8 mouse cellular contexts compared by ENCODE assay signal in genomic region chr17:32492349-32492980, GRCm38 (mm10). TPM values are rescaled to one million over a fixed set of nuclear protein-coding genes. Genes with fewer than 3 reads are reported as not detected.
DNase-seq lines count a peak whose midpoint lies in the region; ATAC-seq and TF ChIP-seq lines count a peak whose summit lies in the region.

No protein-coding gene starts in this region.

- DNase-seq in adrenal gland, postnatal 25 days, result peak; percentile 28
- DNase-seq in forebrain, postnatal 0 days, result peak; percentile 56
- peak; percentile 44 for DNase-seq in hindbrain, postnatal 0 days (ENCODE audit: low spot score)
- peak; percentile 47 for DNase-seq in midbrain, postnatal 0 days (ENCODE audit: low spot score)
- DNase-seq in right cerebral cortex, postnatal 14 days, result no peak
- DNase-seq in right cerebral cortex, postnatal 36 days (ENCODE audit: low spot score in 2 of 2), result no peak

- H3K4me2 ChIP-seq in forebrain, postnatal 0 days (ENCODE audit: low read depth), result peak overlapping the region; percentile 47
- H3K4me2 ChIP-seq in hindbrain, postnatal 0 days (ENCODE audit: low read depth, low read length), result peak overlapping the region; percentile 43
- H3K4me2 ChIP-seq in liver, embryonic 12.5 days, result peak overlapping the region; percentile 68
- H3K4me2 ChIP-seq in midbrain, postnatal 0 days (ENCODE audit: low read depth, low read length, poor library complexity, severe bottlenecking), result peak overlapping the region; percentile 48

- ATAC-seq in CD4-positive, CD25-positive, alpha-beta regulatory T cell, adult 4 months, result peak; percentile 67
- ATAC-seq in forebrain, postnatal 0 days, result peak; percentile 77
- ATAC-seq in hindbrain, postnatal 0 days, result peak; percentile 73
- 0 out of 2 replicates have a peak, but pooled peaks have one; percentile 44 for ATAC-seq in liver, embryonic 12.5 days
- 0 out of 2 replicates have a peak, but pooled peaks have one; percentile 42 for ATAC-seq in midbrain, postnatal 0 days (ENCODE audit: low FRiP score)

- H3K4me1 ChIP-seq in forebrain, postnatal 0 days (ENCODE audit: insufficient read depth), result no peaks in the 10 kb centered on the region
- no peaks in the 10 kb centered on the region for H3K4me1 ChIP-seq in hindbrain, postnatal 0 days (ENCODE audit: insufficient read depth, low read length)
- peaks cover 6% of the 10 kb centered on the region; the same call in 1 of the 2 replicates for H3K4me1 ChIP-seq in liver, embryonic 12.5 days
- H3K4me1 ChIP-seq in midbrain, postnatal 0 days (ENCODE audit: insufficient read depth, low read length), result no peaks in the 10 kb centered on the region

- 9% methylated on average over 30 of the region's 30 CpGs for WGBS in forebrain, postnatal 0 days
- 12% methylated on average over 30 of the region's 30 CpGs for WGBS in hindbrain, postnatal 0 days
- 10% methylated on average over 30 of the region's 30 CpGs for WGBS in liver, embryonic 12.5 days (ENCODE audit: insufficient replicate concordance)
- 9% methylated on average over 30 of the region's 30 CpGs for WGBS in midbrain, postnatal 0 days

- H3K27me3 ChIP-seq in forebrain, postnatal 0 days (ENCODE audit: insufficient read depth, low read length), result no peaks in the 10 kb centered on the region
- no peaks in the 10 kb centered on the region for H3K27me3 ChIP-seq in hindbrain, postnatal 0 days (ENCODE audit: insufficient read depth, low read length)
- H3K27me3 ChIP-seq in liver, embryonic 12.5 days (replicated peaks), result peaks cover 26% of the 10 kb centered on the region
- H3K27me3 ChIP-seq in midbrain, postnatal 0 days (ENCODE audit: insufficient read depth, low read length), result no peaks in the 10 kb centered on the region

- H3K9ac ChIP-seq in forebrain, postnatal 0 days, result peak overlapping the region; percentile 43
- H3K9ac ChIP-seq in hindbrain, postnatal 0 days (replicated peaks; ENCODE audit: low read length), result no peak overlapping the region
- 0 out of 2 replicates have a peak overlapping the region, but pooled peaks have one; percentile 5 for H3K9ac ChIP-seq in liver, embryonic 12.5 days
- no peak overlapping the region for H3K9ac ChIP-seq in midbrain, postnatal 0 days (replicated peaks; ENCODE audit: low read length, poor library complexity, severe bottlenecking)

- H3K9me3 ChIP-seq in forebrain, postnatal 0 days (ENCODE audit: low read length), result no peaks in the 10 kb centered on the region
- no peaks in the 10 kb centered on the region for H3K9me3 ChIP-seq in hindbrain, postnatal 0 days (ENCODE audit: low read length)
- H3K9me3 ChIP-seq in liver, embryonic 12.5 days (replicated peaks), result no peaks in the 10 kb centered on the region
- H3K9me3 ChIP-seq in midbrain, postnatal 0 days (ENCODE audit: low read length), result no peaks in the 10 kb centered on the region

- peak overlapping the region; percentile 30 for H3K4me3 ChIP-seq in forebrain, postnatal 0 days (ENCODE audit: low read depth, low read length)
- H3K4me3 ChIP-seq in hindbrain, postnatal 0 days (ENCODE audit: low read length), result peak overlapping the region; percentile 8
- H3K4me3 ChIP-seq in liver, embryonic 12.5 days, result peak overlapping the region; percentile 45
- peak overlapping the region; percentile 24; the same call in 1 of the 2 replicates for H3K4me3 ChIP-seq in midbrain, postnatal 0 days (ENCODE audit: low read depth, low read length)

- TF ChIP-seq CTCF in forebrain, postnatal 0 days (IDR thresholded peaks at IDR 0.05; ENCODE audit: low read depth), result no peak
- TF ChIP-seq CTCF in hindbrain, postnatal 0 days (IDR thresholded peaks at IDR 0.05; ENCODE audit: low read depth), result no peak
- TF ChIP-seq CTCF in midbrain, postnatal 0 days (IDR thresholded peaks at IDR 0.05), result no peak

- no peaks in the 10 kb centered on the region for H3K36me3 ChIP-seq in forebrain, postnatal 0 days (ENCODE audit: insufficient read depth)
- H3K36me3 ChIP-seq in hindbrain, postnatal 0 days (ENCODE audit: insufficient read depth, low read length), result no peaks in the 10 kb centered on the region
- H3K36me3 ChIP-seq in liver, embryonic 12.5 days, result no peaks in the 10 kb centered on the region
- H3K36me3 ChIP-seq in midbrain, postnatal 0 days (ENCODE audit: insufficient read depth, low read length), result no peaks in the 10 kb centered on the region

- H3K27ac ChIP-seq in forebrain, postnatal 0 days (ENCODE audit: low read depth, low read length), result no peak overlapping the region
- H3K27ac ChIP-seq in hindbrain, postnatal 0 days, result no peak overlapping the region
- no peak overlapping the region for H3K27ac ChIP-seq in liver, embryonic 12.5 days
- H3K27ac ChIP-seq in midbrain, postnatal 0 days (ENCODE audit: low read depth, low read length), result no peak overlapping the region

RNA-seq across cellular contexts. Expression of gene Cyp4f17, which starts 13.4 kb away (rescaled TPM):
- polyA plus RNA-seq in CD4-positive, CD25-positive, alpha-beta regulatory T cell, adult 4 months (2017; shearing (Covaris generic)), result 10 to 100 TPM; 11.0 to 13.1 TPM
- 8.3 and 9.4 TPM in 2 replicates for total RNA-seq in adrenal gland, postnatal 25 days (2021)
- 7.9 and 9.1 TPM in 2 replicates for total RNA-seq in forebrain, postnatal 0 days (2014; rRNA removed)
- 4.0 and 8.6 TPM in 2 replicates for polyA plus RNA-seq in forebrain, postnatal 0 days (2015; fragmentation: Nextera tagmentation; extraction: Ambion mirVana)
- total RNA-seq in hindbrain, postnatal 0 days (2014; rRNA removed), result 8.6 and 21.8 TPM in 2 replicates
- polyA plus RNA-seq in hindbrain, postnatal 0 days (2015; fragmentation: Nextera tagmentation; extraction: Ambion mirVana), result 10.5 and 11.5 TPM in 2 replicates
- polyA plus RNA-seq in liver, embryonic 12.5 days (2016; fragmentation: Nextera tagmentation; extraction: Ambion mirVana), result 0.91 and 0.96 TPM in 2 replicates
- total RNA-seq in midbrain, postnatal 0 days (2014; rRNA removed), result 15.2 and 15.4 TPM in 2 replicates
- polyA plus RNA-seq in midbrain, postnatal 0 days (2015; fragmentation: Nextera tagmentation; extraction: Ambion mirVana), result 9.9 and 11.5 TPM in 2 replicates

RNA-seq across cellular contexts. Expression of gene Cyp4f39, which starts 39.9 kb away (rescaled TPM):
- polyA plus RNA-seq in CD4-positive, CD25-positive, alpha-beta regulatory T cell, adult 4 months (2017; shearing (Covaris generic)), result 1 to 10 TPM in 1 of 2 experiments, under 1 TPM in 1; 0.58 to 1.2 TPM
- total RNA-seq in adrenal gland, postnatal 25 days (2021), result not detected in 2 replicates
- 0.54 and 2.0 TPM in 2 replicates for total RNA-seq in forebrain, postnatal 0 days (2014; rRNA removed)
- polyA plus RNA-seq in forebrain, postnatal 0 days (2015; fragmentation: Nextera tagmentation; extraction: Ambion mirVana), result 0.47 and 0.70 TPM in 2 replicates
- 3.8 and 4.0 TPM in 2 replicates for total RNA-seq in hindbrain, postnatal 0 days (2014; rRNA removed)
- polyA plus RNA-seq in hindbrain, postnatal 0 days (2015; fragmentation: Nextera tagmentation; extraction: Ambion mirVana), result 1.3 TPM in 2 replicates
- polyA plus RNA-seq in liver, embryonic 12.5 days (2016; fragmentation: Nextera tagmentation; extraction: Ambion mirVana), result 0.32 and 0.50 TPM in 2 replicates
- 1.3 and 1.6 TPM in 2 replicates for total RNA-seq in midbrain, postnatal 0 days (2014; rRNA removed)
- polyA plus RNA-seq in midbrain, postnatal 0 days (2015; fragmentation: Nextera tagmentation; extraction: Ambion mirVana), result 0.90 and 1.3 TPM in 2 replicates

RNA-seq across cellular contexts. Expression of gene Cyp4f16, which starts 43.9 kb away (rescaled TPM):
- polyA plus RNA-seq in CD4-positive, CD25-positive, alpha-beta regulatory T cell, adult 4 months (2017; shearing (Covaris generic)), result 10 to 100 TPM in 1 of 2 experiments, 1 to 10 TPM in 1; 7.3 to 21.3 TPM
- total RNA-seq in adrenal gland, postnatal 25 days (2021), result 10.0 and 16.1 TPM in 2 replicates
- total RNA-seq in forebrain, postnatal 0 days (2014; rRNA removed), result 9.8 and 17.5 TPM in 2 replicates
- 11.4 and 11.6 TPM in 2 replicates for polyA plus RNA-seq in forebrain, postnatal 0 days (2015; fragmentation: Nextera tagmentation; extraction: Ambion mirVana)
- total RNA-seq in hindbrain, postnatal 0 days (2014; rRNA removed), result 10.5 and 20.3 TPM in 2 replicates
- 14.3 and 16.0 TPM in 2 replicates for polyA plus RNA-seq in hindbrain, postnatal 0 days (2015; fragmentation: Nextera tagmentation; extraction: Ambion mirVana)
- 5.2 and 5.6 TPM in 2 replicates for polyA plus RNA-seq in liver, embryonic 12.5 days (2016; fragmentation: Nextera tagmentation; extraction: Ambion mirVana)
- 7.2 and 10.6 TPM in 2 replicates for total RNA-seq in midbrain, postnatal 0 days (2014; rRNA removed)
- 9.1 and 11.2 TPM in 2 replicates for polyA plus RNA-seq in midbrain, postnatal 0 days (2015; fragmentation: Nextera tagmentation; extraction: Ambion mirVana)

Comparison
In these comparisons a context has a peak if more than half of its experiments do, and no peak if none do; other contexts are left out.
1. DNase-seq: peak in adrenal gland, postnatal 25 days (single experiment), forebrain, postnatal 0 days (single experiment), hindbrain, postnatal 0 days (single experiment) and midbrain, postnatal 0 days (single experiment); none in right cerebral cortex, postnatal 14 days (single experiment) and right cerebral cortex, postnatal 36 days (0 of 2).
2. H3K9ac ChIP-seq: peak in forebrain, postnatal 0 days (single experiment) and liver, embryonic 12.5 days (single experiment); none in hindbrain, postnatal 0 days (single experiment) and midbrain, postnatal 0 days (single experiment).
3. Peak in every context shown above with its lines, with median percentiles within 50 percentile points of each other: ATAC-seq, H3K4me2 ChIP-seq and H3K4me3 ChIP-seq.